Mouse (Mus musculus) embryonic fibroblast, embryonic 13.5 days (primary cell): ENCODE results near the gene Csnk1d. TPM values are rescaled to one million over a fixed set of nuclear protein-coding genes. Genes with fewer than 3 reads are reported as not detected.
A peak's percentile ranks its signal among the peaks of the same experiment; 100 is the strongest.

Source experiments
- H3K27ac ChIP-seq: 2 replicates; pipeline ENCODE4 v1.5.1; 2012; ENCODE audit warnings: low read length, control low read depth, inconsistent platforms; ENCODE audit not compliant: insufficient read depth
- H3K4me1 ChIP-seq: 2 replicates; pipeline ENCODE4 v1.6.1; 2011; ENCODE audit warnings: low read length; ENCODE audit not compliant: control insufficient read depth, insufficient read depth
- H3K4me3 ChIP-seq: 2 replicates; pipeline ENCODE4 v1.5.1; 2011; ENCODE audit warnings: mild to moderate bottlenecking, control low read depth, low read length; ENCODE audit not compliant: insufficient read depth
- CTCF ChIP-seq: IDR thresholded peaks from 2 replicates; pipeline ENCODE4 v1.5.1; 2011; ENCODE audit warnings: mild to moderate bottlenecking, control low read depth, low read length, moderate library complexity, borderline replicate concordance; ENCODE audit not compliant: insufficient read depth
- POLR2A ChIP-seq: IDR thresholded peaks from 2 replicates; pipeline ENCODE4 v1.6.1; 2011; ENCODE audit warnings: low read depth, mild to moderate bottlenecking, control low read depth, low read length, moderate library complexity
- polyA plus RNA-seq: library from polyadenylated mRNA; stranded (reverse); fragments of >200 nt; gene quantifications from 2 replicates; pipeline ENCODE4 v1.2.4, GENCODE M21; 2011; ENCODE audit warnings: low read depth; ENCODE audit not compliant: missing spikeins, insufficient read length

Gene Csnk1d
- polyA plus RNA-seq, 1 experiment = 142 TPM

DNA sequence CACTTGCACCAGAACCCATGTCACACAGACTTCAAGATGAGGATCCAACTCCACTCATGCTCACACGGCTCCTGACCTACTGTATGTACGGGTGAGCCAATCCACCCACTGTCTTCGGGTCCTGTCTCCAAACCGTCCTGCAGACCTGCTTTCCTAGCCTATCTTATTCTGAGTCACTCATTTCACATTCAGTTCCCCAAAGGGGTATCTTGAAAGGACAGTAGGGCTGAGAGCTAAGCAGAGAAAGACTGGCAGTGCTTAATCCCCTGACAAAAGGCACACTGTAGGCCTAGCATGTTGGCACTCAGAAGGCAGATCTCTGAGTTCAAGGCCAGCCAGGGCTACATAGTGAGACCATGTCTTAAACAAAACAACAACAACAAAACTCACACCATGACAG, 2.7 kb downstream of the Csnk1d start:
- Histone ChIP-seq H3K4me3 (no peak overlapping the region), H3K4me1 (peaks cover 33% of the 10 kb centered on the region), H3K27ac (no peak overlapping the region)
- TF ChIP-seq POLR2A (no peak), CTCF (no peak)

DNA sequence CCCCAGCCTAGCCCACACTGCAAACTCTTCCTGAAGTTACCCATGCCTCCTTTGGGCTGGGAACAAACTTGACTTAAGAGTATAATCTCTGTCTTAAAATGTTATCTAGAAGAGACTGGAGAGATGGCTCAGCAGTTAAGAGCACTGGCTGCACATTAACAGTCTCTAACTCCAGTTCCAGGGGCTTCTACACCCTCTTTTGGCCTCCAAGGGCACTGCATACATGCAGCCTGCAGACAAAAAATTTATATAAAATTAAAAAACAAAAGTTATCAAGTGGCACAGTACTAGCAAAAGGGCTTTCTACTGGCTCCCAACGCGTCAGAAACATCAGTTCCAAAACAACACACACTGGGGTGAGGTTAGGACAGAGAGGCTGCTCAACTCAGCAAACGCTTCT, 3.5 kb downstream of the Csnk1d start:
- H3K27ac ChIP-seq = no peak overlapping the region
- H3K4me3 ChIP-seq = no peak overlapping the region
- TF ChIP-seq POLR2A (no peak), CTCF (no peak)
- peaks cover 33% of the 10 kb centered on the region for H3K4me1 ChIP-seq

DNA sequence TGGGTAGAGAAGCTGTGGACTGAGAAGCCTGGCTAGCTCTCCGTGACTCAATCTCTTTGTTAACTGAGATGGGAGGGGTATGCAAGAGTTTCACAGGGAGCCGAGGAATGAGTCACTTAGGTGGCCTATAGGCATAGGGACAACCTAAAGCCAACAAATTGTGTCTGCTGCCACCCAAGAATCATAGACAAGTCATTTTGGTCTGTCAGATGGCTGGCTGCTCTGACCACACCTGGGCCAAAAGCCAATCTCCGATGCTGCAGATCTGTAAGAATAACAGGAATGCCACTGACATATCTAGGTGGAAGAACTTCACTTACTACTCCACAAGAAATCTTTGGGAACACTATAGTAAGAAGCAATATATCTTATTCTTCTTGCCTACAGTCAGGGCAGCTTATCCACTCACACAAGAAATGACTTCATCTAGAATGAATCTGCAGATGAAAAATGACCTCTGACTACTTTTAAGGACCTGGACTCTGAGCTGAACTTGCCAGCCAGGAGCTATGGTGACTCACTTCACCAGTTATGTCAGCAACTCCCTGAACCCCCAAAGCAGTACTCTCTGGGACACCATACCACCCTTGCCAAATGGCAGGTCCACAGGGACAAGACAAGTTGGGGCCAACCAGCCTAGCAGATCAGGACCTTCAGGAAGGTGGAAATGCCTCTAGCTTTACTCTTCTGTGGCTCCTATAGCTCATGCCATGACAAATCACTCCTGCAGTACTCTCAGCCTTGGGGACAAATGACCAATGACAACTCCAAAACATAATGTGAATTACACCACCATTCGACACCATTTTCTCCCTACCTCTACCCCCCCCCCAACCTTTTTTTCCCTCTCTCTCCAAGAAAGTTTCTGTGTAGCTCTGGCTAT, 6.4 kb downstream of the Csnk1d start:
- H3K4me3 ChIP-seq = no peak overlapping the region
- H3K4me1 ChIP-seq = peaks cover 36% of the 10 kb centered on the region
- peak overlapping the region; percentile 54 for H3K27ac ChIP-seq
- TF ChIP-seq POLR2A (no peak), CTCF (no peak)

DNA sequence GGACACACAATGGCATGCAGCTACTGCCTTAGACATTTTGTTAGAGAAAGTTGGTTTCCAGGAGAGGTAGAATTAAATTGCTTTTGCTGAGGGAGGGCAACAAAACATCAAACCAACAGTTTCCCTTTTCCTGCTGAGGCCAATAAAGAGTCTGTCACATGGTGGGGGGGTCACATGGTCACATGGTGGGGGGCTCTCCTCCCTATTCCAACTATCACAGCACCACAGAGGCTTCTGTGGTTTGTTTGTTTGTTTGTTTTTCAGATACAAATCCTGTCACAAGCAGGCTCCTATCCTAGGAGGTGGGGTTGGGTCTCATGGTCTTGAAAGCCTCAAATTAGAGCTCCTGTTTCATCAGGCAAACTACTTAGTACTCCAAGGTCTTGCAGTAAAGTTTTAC, 8.7 kb downstream of the Csnk1d start:
- H3K4me1 ChIP-seq = peaks cover 25% of the 10 kb centered on the region
- H3K27ac ChIP-seq = no peak overlapping the region
- H3K4me3 ChIP-seq = no peak overlapping the region
- TF ChIP-seq CTCF (no peak), POLR2A (no peak)

DNA sequence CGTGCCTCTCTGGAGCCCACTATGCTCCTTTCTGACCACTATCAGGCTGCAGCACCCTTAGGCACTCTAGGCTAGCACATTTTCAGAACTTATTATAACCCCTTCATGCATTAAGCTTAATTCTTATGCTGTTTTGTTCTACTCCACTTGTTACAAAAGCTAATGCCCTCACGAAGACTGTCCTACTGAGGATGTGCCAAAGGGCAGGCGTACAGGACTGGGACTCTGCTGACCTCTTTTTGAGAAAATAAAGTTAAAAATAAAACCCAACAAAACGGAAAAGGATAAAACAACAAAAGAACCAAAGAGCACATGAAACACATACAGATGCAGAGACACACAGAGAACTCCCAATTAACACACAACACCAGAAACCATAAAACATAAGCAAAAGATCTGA, 9.5 kb downstream of the Csnk1d start:
- H3K27ac ChIP-seq = no peak overlapping the region
- TF ChIP-seq POLR2A (no peak), CTCF (no peak)
- no peak overlapping the region for H3K4me3 ChIP-seq
- H3K4me1 ChIP-seq = peaks cover 25% of the 10 kb centered on the region

DNA sequence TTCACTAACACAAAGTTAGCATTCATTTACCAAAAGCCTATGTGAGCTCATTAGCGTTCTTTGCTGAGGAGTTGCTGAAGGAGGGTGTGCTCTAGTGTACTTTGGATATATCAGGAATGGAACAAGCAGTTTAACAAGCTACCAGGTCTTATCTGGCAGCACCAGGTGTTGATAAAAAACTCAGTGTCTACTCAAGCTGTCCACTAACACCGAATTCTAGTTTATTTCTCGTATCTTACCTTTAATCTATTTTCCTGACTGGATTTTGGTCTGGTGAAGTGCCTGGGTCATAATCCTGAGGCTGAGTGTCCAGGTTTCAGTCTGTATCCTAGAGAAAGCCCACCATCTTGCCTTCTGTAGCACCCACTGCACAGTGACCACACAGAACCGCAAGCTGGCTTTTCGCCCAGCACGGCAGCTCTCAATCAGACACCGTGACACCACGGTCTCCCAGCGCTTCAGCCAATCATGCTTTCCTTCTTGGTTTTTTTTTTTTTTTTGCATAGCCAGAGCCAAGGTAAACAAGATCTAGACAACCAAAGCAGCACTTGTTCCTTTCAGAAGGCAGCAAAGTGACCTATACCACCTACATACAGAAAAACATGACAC, 10.6 kb downstream of the Csnk1d start:
- TF ChIP-seq CTCF (no peak), POLR2A (no peak)
- H3K4me3 ChIP-seq = no peak overlapping the region
- peaks cover 21% of the 10 kb centered on the region for H3K4me1 ChIP-seq
- H3K27ac ChIP-seq = no peak overlapping the region

DNA sequence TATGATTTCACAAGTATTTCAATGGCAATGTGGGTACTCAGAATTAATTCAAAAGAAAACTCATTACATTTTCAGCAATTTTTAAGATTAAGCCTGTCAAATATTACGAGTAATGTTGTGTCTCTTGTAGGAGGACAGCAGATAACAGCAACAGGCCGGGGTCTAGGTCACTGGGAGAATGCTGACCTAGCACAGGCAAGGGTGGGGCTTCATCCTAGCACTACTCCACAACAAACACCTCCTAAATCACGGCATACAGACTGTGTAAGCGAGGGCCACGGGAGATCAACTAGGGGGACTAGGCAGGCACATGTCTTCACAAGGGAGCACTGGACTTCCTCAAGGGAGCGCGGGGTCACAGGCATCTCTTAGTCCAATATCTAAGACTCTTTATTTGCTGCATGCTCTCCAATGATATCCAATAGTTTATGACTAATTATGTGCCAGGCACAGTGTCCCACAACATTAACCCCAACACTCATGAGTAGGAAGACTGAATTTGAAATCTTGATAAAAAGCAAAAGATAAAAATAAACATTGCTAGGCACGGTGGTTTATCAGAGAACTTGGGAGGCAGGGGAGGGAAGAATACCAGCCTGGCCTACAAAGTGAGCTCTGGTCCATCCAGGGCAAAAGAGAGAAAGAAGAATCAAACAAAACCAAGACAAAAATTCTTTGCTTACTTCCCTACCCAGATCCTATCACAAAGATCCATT, 11.3 kb downstream of the Csnk1d start:
- Histone ChIP-seq H3K4me1 (peaks cover 15% of the 10 kb centered on the region), H3K4me3 (no peak overlapping the region), H3K27ac (no peak overlapping the region)
- TF ChIP-seq CTCF (no peak), POLR2A (no peak)

DNA sequence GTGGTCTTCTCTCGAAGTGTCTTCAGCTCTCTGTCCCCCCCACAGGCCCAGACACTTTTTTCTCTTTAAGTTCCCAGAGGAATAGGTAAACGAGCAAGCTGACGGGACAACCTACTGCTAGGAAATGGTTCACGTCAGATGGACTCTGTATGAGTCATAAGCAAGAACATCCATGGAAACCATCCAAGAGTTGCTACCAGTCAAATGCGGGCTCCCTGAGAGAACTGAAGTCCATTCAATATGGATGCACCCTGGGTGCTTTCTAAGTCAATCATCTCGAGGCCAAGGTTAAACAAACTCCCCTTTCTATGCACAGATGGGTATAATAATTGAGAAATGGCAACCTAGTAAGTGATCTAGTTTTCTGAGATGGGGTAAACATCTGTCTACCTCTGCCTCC, 17.8 kb downstream of the Csnk1d start:
- Histone ChIP-seq H3K27ac (no peak overlapping the region), H3K4me1 (peaks cover 3% of the 10 kb centered on the region), H3K4me3 (no peak overlapping the region)
- TF ChIP-seq CTCF (no peak), POLR2A (no peak)

DNA sequence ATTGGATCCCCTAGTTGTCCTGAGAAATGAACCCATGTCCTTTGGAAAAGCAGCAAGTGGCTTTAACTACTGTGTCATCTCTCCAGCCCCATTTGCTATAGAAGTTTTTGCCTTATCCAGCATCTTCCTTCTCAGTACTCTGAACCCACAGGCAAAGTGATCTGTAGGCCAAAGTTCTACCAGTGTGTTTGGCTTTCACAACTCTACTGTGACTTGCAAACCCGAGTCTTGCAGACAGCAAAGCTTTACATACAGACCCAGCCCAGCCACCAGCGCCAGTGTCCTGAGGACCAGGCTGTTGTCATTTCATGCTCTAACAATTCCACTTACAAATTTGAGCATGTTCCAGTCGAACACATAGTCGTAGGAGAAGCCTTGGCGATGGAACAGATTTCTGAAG, 19.9 kb downstream of the Csnk1d start:
- Histone ChIP-seq H3K27ac (no peak overlapping the region), H3K4me3 (no peak overlapping the region), H3K4me1 (peaks cover 3% of the 10 kb centered on the region)
- TF ChIP-seq POLR2A (no peak), CTCF (no peak)
